Mouse (Mus musculus) kidney, adult 2 months (tissue): Measurements from ENCODE around the gene Bcl2l2.

ENCODE experiments used
- CTCF ChIP-seq: fragments of 200-500 bp; conservative IDR thresholded peaks from 2 replicates; pipeline ENCODE4 v1.5.1; 2011; ENCODE audit warnings: low read depth, mild to moderate bottlenecking, control low read depth, low read length, moderate library complexity, mixed read lengths; ENCODE audit not compliant: insufficient read depth, insufficient read length
- POLR2A ChIP-seq: fragments of 200-500 bp; IDR thresholded peaks from one replicate; pipeline ENCODE4 v1.6.1; 2011; ENCODE audit warnings: low read depth, low read length, control low read depth

DNA sequence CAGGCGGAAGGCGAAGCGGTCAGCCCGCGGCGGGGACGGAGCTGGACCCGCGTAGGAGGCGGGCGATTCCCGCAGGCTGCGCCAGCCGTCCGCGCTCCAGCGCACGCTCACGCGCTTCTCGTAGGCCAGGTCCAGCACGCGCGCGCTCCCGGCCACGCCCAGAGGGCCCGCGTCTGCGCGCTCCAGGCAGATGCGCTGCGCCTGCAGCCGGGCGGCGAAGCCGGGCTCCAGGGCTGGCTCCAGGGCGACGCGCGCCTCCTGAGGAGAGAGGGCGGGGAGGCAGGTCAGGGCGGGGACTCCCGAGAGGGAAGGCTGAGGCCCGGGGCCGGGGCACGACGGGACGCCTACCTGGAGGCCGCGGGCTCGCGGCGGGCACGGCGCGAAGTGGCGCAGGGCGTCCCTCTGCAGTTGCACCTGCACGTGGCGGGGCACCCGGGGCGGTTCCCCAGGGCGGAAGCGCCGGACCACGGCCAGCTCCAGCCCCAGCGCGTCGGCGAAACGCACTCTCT is 6.6 kb upstream of the Bcl2l2 start:
- TF ChIP-seq CTCF: no peak
- peak; percentile 23 for TF ChIP-seq POLR2A
